Mouse (Mus musculus) limb, embryonic 13.5 days (tissue): Measurements from ENCODE around the gene Sec24d. TPM values are rescaled to one million over a fixed set of nuclear protein-coding genes. Genes with fewer than 3 reads are reported as not detected.

Source experiments
- ATAC-seq: fragments of 200-750 bp; cut with Nextera tagmentation; 2 replicates; pipeline ENCODE4 v1.8.0; 2017; ENCODE audit warnings: low read depth, moderate number of reproducible peaks, moderate TSS enrichment; ENCODE audit not compliant: low FRiP score
- H3K27ac ChIP-seq: fragments of 300-500 bp; sonication (generic); 2 replicates; pipeline ENCODE4 v1.5.1; 2015; ENCODE audit warnings: inconsistent platforms, mild to moderate bottlenecking, moderate library complexity
- H3K27me3 ChIP-seq: fragments of 300-500 bp; sonication (generic); 2 replicates; pipeline ENCODE4 v1.6.1; 2015; ENCODE audit warnings: mild to moderate bottlenecking, inconsistent platforms
- H3K36me3 ChIP-seq: fragments of 300-500 bp; sonication (generic); 2 replicates; pipeline ENCODE4 v1.6.1; 2015; ENCODE audit warnings: inconsistent platforms, mild to moderate bottlenecking, moderate library complexity
- H3K4me1 ChIP-seq: fragments of 300-500 bp; sonication (generic); 2 replicates; pipeline ENCODE4 v1.6.1; 2015; ENCODE audit warnings: inconsistent platforms
- H3K4me2 ChIP-seq: fragments of 300-500 bp; sonication (generic); replicated peaks from 2 replicates; pipeline ENCODE4 v1.6.1; 2015; ENCODE audit warnings: inconsistent platforms, mild to moderate bottlenecking, moderate library complexity
- H3K4me3 ChIP-seq: fragments of 300-500 bp; sonication (generic); 2 replicates; pipeline ENCODE4 v1.5.1; 2015; ENCODE audit warnings: moderate library complexity, mild to moderate bottlenecking, inconsistent platforms
- H3K9ac ChIP-seq: fragments of 300-500 bp; sonication (generic); 2 replicates; pipeline ENCODE4 v1.6.1; 2015; ENCODE audit warnings: mild to moderate bottlenecking, inconsistent platforms
- H3K9me3 ChIP-seq: fragments of 300-500 bp; sonication (generic); 2 replicates; pipeline ENCODE4 v1.6.1; 2016; ENCODE audit warnings: inconsistent platforms
- WGBS: fragments of 180-500 bp; shearing (Covaris S2); methylation state at CpG from one replicate; pipeline ENCODE4 v1.1.7; 2015; 5-methylcytosine and 5-hydroxymethylcytosine counted together
- polyA plus RNA-seq: library from polyadenylated mRNA; unstranded; fragments of >200 nt; fragmentation: Nextera tagmentation; extraction: Ambion mirVana; gene quantifications from 2 replicates; pipeline ENCODE4 v1.2.1, GENCODE M21; 2015

The Sec24d gene
- polyA plus RNA-seq, 1 experiment from 2014 or later = 92.9 TPM

GRCm38 (mm10) chr3:123256181-123257101 lies 10.8 kb upstream of the Sec24d start:
- no peaks in the 10 kb centered on the region for H3K9me3 ChIP-seq
- H3K4me3 ChIP-seq = no peak overlapping the region
- ATAC-seq = no peak
- H3K9ac ChIP-seq = no peak overlapping the region
- H3K4me2 ChIP-seq = no peak overlapping the region
- no peaks in the 10 kb centered on the region for H3K27me3 ChIP-seq
- 73% methylated on average over 11 of the region's 11 CpGs for WGBS
- no peaks in the 10 kb centered on the region for H3K36me3 ChIP-seq
- no peaks in the 10 kb centered on the region for H3K4me1 ChIP-seq
- no peak overlapping the region for H3K27ac ChIP-seq

GRCm38 (mm10) chr3:123258709-123259108 lies 8.5 kb upstream of the Sec24d start:
- H3K27me3 ChIP-seq = no peaks in the 10 kb centered on the region
- no peak for ATAC-seq
- H3K4me1 ChIP-seq = no peaks in the 10 kb centered on the region
- no peaks in the 10 kb centered on the region for H3K36me3 ChIP-seq
- no peak overlapping the region for H3K9ac ChIP-seq
- H3K4me3 ChIP-seq = no peak overlapping the region
- no peaks in the 10 kb centered on the region for H3K9me3 ChIP-seq
- H3K4me2 ChIP-seq = no peak overlapping the region
- 75% methylated on average over 4 of the region's 4 CpGs for WGBS
- H3K27ac ChIP-seq = no peak overlapping the region

- no peak for ATAC-seq
- Histone ChIP-seq H3K27me3 (peaks cover 5% of the 10 kb centered on the region), H3K9me3 (no peaks in the 10 kb centered on the region), H3K36me3 (peaks cover 4% of the 10 kb centered on the region), H3K4me1 (peaks cover 15% of the 10 kb centered on the region), H3K9ac (peak overlapping the region; percentile 27; the same call in 1 of the 2 replicates), H3K27ac (no peak overlapping the region), H3K4me2 (peak overlapping the region; percentile 44), H3K4me3 (peak overlapping the region; percentile 33)
- WGBS = 46% methylated on average over 6 of the region's 6 CpGs
Measured at GRCm38 (mm10) chr3:123264706-123265105, 2.5 kb upstream of the Sec24d start.

GRCm38 (mm10) chr3:123267741-123268201 lies 516 bp downstream of the Sec24d start:
- H3K9ac ChIP-seq = peak overlapping the region; percentile 85
- peak overlapping the region; percentile 75 for H3K4me2 ChIP-seq
- H3K9me3 ChIP-seq = no peaks in the 10 kb centered on the region
- H3K4me1 ChIP-seq = peaks cover 15% of the 10 kb centered on the region
- ATAC-seq = peak; percentile 60
- peak overlapping the region; percentile 61; the same call in 1 of the 2 replicates for H3K27ac ChIP-seq
- peaks cover 5% of the 10 kb centered on the region for H3K27me3 ChIP-seq
- H3K4me3 ChIP-seq = peak overlapping the region; percentile 76
- H3K36me3 ChIP-seq = peaks cover 33% of the 10 kb centered on the region
- WGBS = under 1% methylated on average over 25 of the region's 25 CpGs

GRCm38 (mm10) chr3:123282866-123283615 lies 15.8 kb downstream of the Sec24d start:
- Histone ChIP-seq H3K36me3 (peaks cover 75% of the 10 kb centered on the region), H3K4me3 (no peak overlapping the region), H3K9me3 (no peaks in the 10 kb centered on the region; the same call in 1 of the 2 replicates), H3K9ac (no peak overlapping the region), H3K27me3 (no peaks in the 10 kb centered on the region), H3K4me2 (no peak overlapping the region), H3K27ac (no peak overlapping the region), H3K4me1 (no peaks in the 10 kb centered on the region)
- ATAC-seq = no peak
- WGBS = 79% methylated on average over 12 of the region's 12 CpGs

- no peak overlapping the region for H3K9ac ChIP-seq
- 97% methylated on average over 5 of the region's 5 CpGs for WGBS
- H3K4me1 ChIP-seq = peaks cover 5% of the 10 kb centered on the region; the same call in 1 of the 2 replicates
- H3K9me3 ChIP-seq = no peaks in the 10 kb centered on the region
- no peak overlapping the region for H3K4me3 ChIP-seq
- no peaks in the 10 kb centered on the region for H3K27me3 ChIP-seq
- H3K27ac ChIP-seq = no peak overlapping the region
- peaks cover 63% of the 10 kb centered on the region for H3K36me3 ChIP-seq
- H3K4me2 ChIP-seq = no peak overlapping the region
- no peak for ATAC-seq
Measured at GRCm38 (mm10) chr3:123284284-123284683, 17.0 kb downstream of the Sec24d start.

- H3K27me3 ChIP-seq = no peaks in the 10 kb centered on the region
- H3K4me1 ChIP-seq = peaks cover 5% of the 10 kb centered on the region; the same call in 1 of the 2 replicates
- H3K9ac ChIP-seq = no peak overlapping the region
- no peak overlapping the region for H3K4me3 ChIP-seq
- H3K36me3 ChIP-seq = peaks cover 56% of the 10 kb centered on the region
- no peak overlapping the region for H3K4me2 ChIP-seq
- no peaks in the 10 kb centered on the region for H3K9me3 ChIP-seq
- ATAC-seq = peak; percentile 54; the same call in 1 of the 2 replicates
- no peak overlapping the region for H3K27ac ChIP-seq
Measured at GRCm38 (mm10) chr3:123285649-123286048, 18.4 kb downstream of the Sec24d start.

DNA sequence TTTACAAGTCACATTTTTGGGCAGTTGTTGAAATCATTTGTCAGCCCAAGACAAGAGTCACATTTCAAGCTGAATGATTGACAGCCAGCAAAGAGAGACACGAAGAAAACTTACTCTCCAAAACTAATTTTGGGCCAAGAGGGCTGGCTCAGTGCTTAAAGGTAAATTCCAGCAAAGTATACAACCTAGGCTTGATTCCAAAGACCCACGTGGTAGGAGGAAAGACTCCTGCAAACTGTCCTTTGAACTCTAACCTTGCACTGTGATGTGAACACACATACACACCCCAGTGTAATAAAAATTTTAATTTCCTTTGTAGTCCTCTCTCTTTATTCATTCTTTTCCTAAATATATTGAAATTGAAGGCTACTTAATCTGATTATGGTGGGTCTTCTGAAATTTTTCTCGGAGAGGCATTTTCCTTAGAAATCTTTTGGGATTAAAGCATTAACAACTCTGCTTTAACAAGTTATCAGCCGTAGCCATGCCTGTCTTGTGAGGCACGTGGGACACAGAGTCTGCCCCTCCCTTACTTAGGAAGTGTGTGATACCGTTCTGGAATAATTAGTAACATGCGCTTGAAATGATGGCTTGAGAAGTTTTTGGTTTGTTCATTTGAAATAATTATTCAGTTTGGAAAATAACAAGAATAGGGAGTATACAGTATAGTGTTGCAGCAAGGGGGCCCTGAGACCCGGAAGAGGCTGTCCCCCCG lies 21.8 kb downstream of the Sec24d start:
- no peak for ATAC-seq
- no peak overlapping the region for H3K27ac ChIP-seq
- H3K9me3 ChIP-seq = no peaks in the 10 kb centered on the region
- no peaks in the 10 kb centered on the region for H3K27me3 ChIP-seq
- H3K4me3 ChIP-seq = no peak overlapping the region
- WGBS = 28% methylated on average over 9 of the region's 9 CpGs
- peaks cover 5% of the 10 kb centered on the region; the same call in 1 of the 2 replicates for H3K4me1 ChIP-seq
- H3K9ac ChIP-seq = no peak overlapping the region
- H3K36me3 ChIP-seq = peaks cover 51% of the 10 kb centered on the region
- H3K4me2 ChIP-seq = no peak overlapping the region

- no peak for ATAC-seq
- no peak overlapping the region for H3K27ac ChIP-seq
- H3K4me2 ChIP-seq = no peak overlapping the region
- H3K27me3 ChIP-seq = no peaks in the 10 kb centered on the region
- H3K4me3 ChIP-seq = no peak overlapping the region
- peaks cover 56% of the 10 kb centered on the region for H3K36me3 ChIP-seq
- H3K9me3 ChIP-seq = no peaks in the 10 kb centered on the region
- H3K9ac ChIP-seq = no peak overlapping the region
- H3K4me1 ChIP-seq = peaks cover 9% of the 10 kb centered on the region; the same call in 1 of the 2 replicates
Measured at GRCm38 (mm10) chr3:123291670-123292069, 24.4 kb downstream of the Sec24d start.

GRCm38 (mm10) chr3:123296654-123297053 lies 29.4 kb downstream of the Sec24d start:
- peaks cover 4% of the 10 kb centered on the region; the same call in 1 of the 2 replicates for H3K4me1 ChIP-seq
- no peak overlapping the region for H3K27ac ChIP-seq
- H3K4me3 ChIP-seq = no peak overlapping the region
- peaks cover 78% of the 10 kb centered on the region for H3K36me3 ChIP-seq
- 67% methylated on average over 11 of the region's 11 CpGs for WGBS
- no peak for ATAC-seq
- H3K9me3 ChIP-seq = no peaks in the 10 kb centered on the region
- H3K9ac ChIP-seq = no peak overlapping the region
- H3K27me3 ChIP-seq = no peaks in the 10 kb centered on the region
- H3K4me2 ChIP-seq = no peak overlapping the region

DNA sequence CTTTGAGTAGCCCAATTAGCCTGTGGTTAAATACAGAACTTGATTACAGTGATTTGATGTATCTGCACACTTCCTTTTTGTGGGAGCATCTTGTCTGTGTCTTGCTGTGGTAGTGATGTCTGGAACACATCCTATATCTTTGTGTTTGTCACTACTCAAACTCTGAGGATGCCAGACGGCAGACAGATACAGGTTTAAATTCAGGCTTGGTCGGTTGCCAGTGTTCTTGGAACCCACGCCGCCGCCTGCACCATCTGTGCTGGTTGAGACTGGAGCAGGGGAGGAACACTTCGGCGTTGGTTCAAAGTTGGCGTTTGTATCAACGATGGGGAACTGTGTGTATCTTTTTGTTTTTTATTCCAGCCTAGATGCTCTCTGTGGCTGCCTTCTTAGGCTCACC lies 31.0 kb downstream of the Sec24d start:
- Histone ChIP-seq H3K27ac (no peak overlapping the region), H3K27me3 (no peaks in the 10 kb centered on the region), H3K4me2 (no peak overlapping the region), H3K9me3 (peaks cover 9% of the 10 kb centered on the region; the same call in 1 of the 2 replicates), H3K4me3 (no peak overlapping the region), H3K36me3 (peaks cover 84% of the 10 kb centered on the region), H3K9ac (no peak overlapping the region), H3K4me1 (peaks cover 4% of the 10 kb centered on the region; the same call in 1 of the 2 replicates)
- no peak for ATAC-seq
- 87% methylated on average over 9 of the region's 9 CpGs for WGBS
